Mouse (Mus musculus) adrenal gland (tissue): ENCODE results near the gene Mthfd2.

Source experiments
- intact Hi-C: fragments of 180-260 bp; cut with DNase I; formaldehyde crosslinking; loops from one replicate; pipeline ENCODE4 v1.15.1; 2025

Gene Mthfd2

GRCm38 (mm10) chr6:83342957-83343356, 17.2 kb upstream of the Mthfd2 start:
- intact Hi-C loops: no loop called here

- intact Hi-C loops: no loop called here
These were observed 15.7 kb upstream of the Mthfd2 start for GRCm38 (mm10) chr6:83341387-83341786.

- intact Hi-C loops: no loop called here
These were observed 2.0 kb upstream of the Mthfd2 start for GRCm38 (mm10) chr6:83327591-83328190.

- intact Hi-C loops: no loop called here
These were observed 1.1 kb upstream of the Mthfd2 start for GRCm38 (mm10) chr6:83326761-83327160.

GRCm38 (mm10) chr6:83326394-83326736, 657 bp upstream of the Mthfd2 start:
- intact Hi-C loops: no loop called here

- intact Hi-C loops: no loop called here
These were observed 1.9 kb downstream of the Mthfd2 start for GRCm38 (mm10) chr6:83323652-83324419.

- intact Hi-C loops: no loop called here
These were observed 2.9 kb downstream of the Mthfd2 start for GRCm38 (mm10) chr6:83322794-83323193.

GRCm38 (mm10) chr6:83321927-83322326, 3.8 kb downstream of the Mthfd2 start:
- intact Hi-C loops: no loop called here

GRCm38 (mm10) chr6:83317108-83317741, 8.5 kb downstream of the Mthfd2 start:
- intact Hi-C loops: no loop called here

GRCm38 (mm10) chr6:83316022-83316421, 9.7 kb downstream of the Mthfd2 start:
- intact Hi-C loops: no loop called here

GRCm38 (mm10) chr6:83315293-83315692, 10.4 kb downstream of the Mthfd2 start:
- intact Hi-C loops: no loop called here

- intact Hi-C loops: no loop called here
These were observed 13.2 kb downstream of the Mthfd2 start for GRCm38 (mm10) chr6:83312514-83312913.

- intact Hi-C loops: no loop called here
These were observed 13.7 kb downstream of the Mthfd2 start for GRCm38 (mm10) chr6:83312021-83312420.

- intact Hi-C loops: no loop called here
These were observed 14.5 kb downstream of the Mthfd2 start for GRCm38 (mm10) chr6:83311206-83311605.

GRCm38 (mm10) chr6:83309017-83309416, 16.7 kb downstream of the Mthfd2 start:
- intact Hi-C loops: no loop called here

- intact Hi-C loops: no loop called here
These were observed 23.4 kb downstream of the Mthfd2 start for GRCm38 (mm10) chr6:83302264-83302663.

GRCm38 (mm10) chr6:83301294-83301693, 24.4 kb downstream of the Mthfd2 start:
- intact Hi-C loops: no loop called here

- intact Hi-C loops: no loop called here
These were observed 25.1 kb downstream of the Mthfd2 start for GRCm38 (mm10) chr6:83300447-83301229.

GRCm38 (mm10) chr6:83280256-83280955, 45.3 kb downstream of the Mthfd2 start:
- intact Hi-C loops: loop anchor here (5.0 kb wide), 1 partner anchor 118 kb away; no protein-coding TSS in a partner anchor

GRCm38 (mm10) chr6:83278881-83279280, 46.8 kb downstream of the Mthfd2 start:
- intact Hi-C loops: loop anchor here (1.0 to 5.0 kb wide), 2 partner anchors 64 to 282 kb away; no protein-coding TSS in a partner anchor

GRCm38 (mm10) chr6:83277151-83277550, 48.6 kb downstream of the Mthfd2 start:
- intact Hi-C loops: loop anchor here (5.0 kb wide), 1 partner anchor 280 kb away; no protein-coding TSS in a partner anchor
